Mouse (Mus musculus): ENCODE results near the gene Anxa7.

Anxa7 gene

GRCm38 (mm10) chr14:20432420-20432819 lies 47.5 kb downstream of the Anxa7 start:
- no peak for DNase-seq (ENCODE audit: low read depth, low spot score)

- no peak for DNase-seq (ENCODE audit: low read depth, low spot score)
Measured at GRCm38 (mm10) chr14:20431726-20432125, 48.2 kb downstream of the Anxa7 start.

DNA sequence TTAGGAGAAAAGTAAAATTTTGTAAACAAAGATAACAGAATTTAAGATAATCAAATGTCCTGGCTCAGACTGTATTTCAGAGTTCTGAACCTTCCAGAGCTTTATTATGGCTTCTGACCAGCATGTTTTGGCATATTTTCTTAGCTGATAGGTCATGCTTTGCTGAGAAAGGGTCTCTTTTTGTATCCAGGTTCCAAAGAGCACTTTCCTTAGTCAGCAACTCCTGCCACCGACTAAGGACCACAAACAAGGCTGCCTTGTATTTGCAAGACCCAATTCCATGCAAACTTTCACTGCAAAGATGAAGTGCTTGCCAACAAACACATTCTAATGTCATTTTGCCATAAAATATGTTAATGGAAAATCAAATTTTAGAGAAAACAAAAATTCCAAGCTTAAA lies 50.1 kb downstream of the Anxa7 start:
- DNase-seq (ENCODE audit: low read depth, low spot score): no peak

DNA sequence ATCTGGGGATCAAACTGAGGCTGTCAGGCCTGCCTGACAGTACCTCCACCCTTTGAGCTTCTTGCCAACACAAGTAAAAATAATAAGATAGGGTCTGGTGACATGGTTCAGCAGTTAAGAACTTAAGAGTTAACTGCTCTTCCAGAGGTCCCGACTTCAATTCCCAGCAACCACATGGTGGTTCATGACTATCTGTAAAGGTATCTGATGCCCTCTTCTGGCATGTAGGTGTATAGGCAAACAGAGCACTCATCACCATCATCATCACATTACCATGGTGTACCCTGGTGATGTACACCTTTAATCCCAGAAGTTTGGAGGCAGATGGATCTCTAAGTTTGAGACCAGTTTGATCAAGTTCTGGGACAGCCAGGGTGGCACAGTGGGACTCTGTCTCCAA lies 51.3 kb downstream of the Anxa7 start:
- no peak for DNase-seq (ENCODE audit: low read depth, low spot score)

- DNase-seq (ENCODE audit: low read depth, low spot score): no peak
Measured at GRCm38 (mm10) chr14:20423046-20423445, 56.9 kb downstream of the Anxa7 start.

GRCm38 (mm10) chr14:20422257-20422656 lies 57.7 kb downstream of the Anxa7 start:
- DNase-seq (ENCODE audit: low read depth, low spot score): no peak
